In genomic region chr10:105573908-105574694, GRCm38 (mm10) we compare ENCODE assay signal across 9 mouse cellular contexts. TPM values are rescaled to one million over a fixed set of nuclear protein-coding genes. Genes with fewer than 3 reads are reported as not detected.
DNase-seq lines count a peak whose midpoint lies in the region; ATAC-seq and TF ChIP-seq lines count a peak whose summit lies in the region.
"Had no signal": no experiment of that assay in that cellular context is flagged by ENCODE, and none has a peak within 500 bp of the region (broad histone marks: within the 10 kb centered on the region; RNA-seq: fewer than 3 reads in every experiment).

Gene Tmtc2 (minus strand): TSS chr10:105574451.

- no peaks in the 10 kb centered on the region for H3K9me3 ChIP-seq in heart, embryonic 12.5 days (replicated peaks)
- no peaks in the 10 kb centered on the region for H3K9me3 ChIP-seq in kidney, embryonic 16.5 days (ENCODE audit: low read length)

- peak; percentile 40 to 42 for DNase-seq in B cell, adult 2 months
- peak; percentile 96 for DNase-seq in brain, embryonic 14.5 days (ENCODE audit: low read depth)
- DNase-seq in liver, adult 2 months (ENCODE audit: extremely low read depth, low read depth, low spot score): peak; percentile 79
- DNase-seq in spleen, postnatal 4 days (ENCODE audit: low spot score in 2 of 2): peak; percentile 49 to 71

- peaks cover 29% of the 10 kb centered on the region for H3K4me1 ChIP-seq in heart, embryonic 12.5 days (replicated peaks)
- peaks cover 42% of the 10 kb centered on the region for H3K4me1 ChIP-seq in kidney, embryonic 16.5 days (ENCODE audit: insufficient read depth, low read length)
- H3K4me1 ChIP-seq in liver, adult 2 months (ENCODE audit: control insufficient read depth, insufficient read depth, low read length): no peaks in the 10 kb centered on the region

- ATAC-seq in erythroid progenitor cell, adult 5-6 weeks (replicated peaks; ENCODE audit: low FRiP score, poor library complexity, severe bottlenecking): peak; percentile 65
- peak; percentile 96 for ATAC-seq in heart, embryonic 12.5 days (ENCODE audit: insufficient number of reproducible peaks, low FRiP score)
- peak; percentile 97 for ATAC-seq in kidney, embryonic 16.5 days (ENCODE audit: low FRiP score, low TSS enrichment)
- 0 out of 2 replicates have a peak, but pooled peaks have one; percentile 28 for ATAC-seq in monocyte, adult 5-6 weeks (replicated peaks; ENCODE audit: insufficient number of reproducible peaks, low FRiP score, low TSS enrichment, poor library complexity, severe bottlenecking)

- H3K9ac ChIP-seq in heart, embryonic 12.5 days: peak within 1 kb of the TSS; percentile 87
- H3K9ac ChIP-seq in kidney, embryonic 16.5 days (replicated peaks; ENCODE audit: low read length): peak within 1 kb of the TSS; percentile 84
- H3K9ac ChIP-seq in liver, adult 2 months (ENCODE audit: low read depth, low read length): peak within 1 kb of the TSS; percentile 77

- H3K4me2 ChIP-seq in heart, embryonic 12.5 days: peak within 1 kb of the TSS; percentile 92
- H3K4me2 ChIP-seq in kidney, embryonic 16.5 days (replicated peaks; ENCODE audit: low read depth, low read length): peak within 1 kb of the TSS; percentile 85

- peak within 1 kb of the TSS; percentile 84 for H3K4me3 ChIP-seq in heart, embryonic 12.5 days
- H3K4me3 ChIP-seq in kidney, embryonic 16.5 days (ENCODE audit: low read length): peak within 1 kb of the TSS; percentile 88
- peak within 1 kb of the TSS; percentile 80 for H3K4me3 ChIP-seq in liver, adult 2 months (ENCODE audit: insufficient read depth, low read depth, low read length)

- TF ChIP-seq CTCF in brain, embryonic 14.5 days (IDR thresholded peaks at IDR 0.05; ENCODE audit: borderline replicate concordance, extremely low read depth, insufficient read depth, insufficient read length): peak; percentile 27; the same call in 1 of the 2 replicates
- TF ChIP-seq CTCF in liver, adult 2 months (IDR thresholded peaks at IDR 0.05; ENCODE audit: low read depth, low read length): no peak

- peak within 1 kb of the TSS; percentile 78 for H3K27ac ChIP-seq in heart, embryonic 12.5 days (ENCODE audit: poor library complexity, severe bottlenecking)
- H3K27ac ChIP-seq in kidney, embryonic 16.5 days (ENCODE audit: low read length): peak within 1 kb of the TSS; percentile 91
- peak within 1 kb of the TSS; percentile 65 for H3K27ac ChIP-seq in liver, adult 2 months (replicated peaks; ENCODE audit: insufficient read depth, low read depth, low read length)

- peak; percentile 66; the same call in 1 of the 2 replicates for TF ChIP-seq POLR2A in brain, embryonic 14.5 days (IDR thresholded peaks at IDR 0.05; ENCODE audit: borderline replicate concordance, extremely low read depth, insufficient read depth, insufficient read length, poor library complexity, severe bottlenecking)
- peak; percentile 49; the same call in 1 of the 2 replicates for TF ChIP-seq POLR2A in liver, adult 2 months (IDR thresholded peaks at IDR 0.05; ENCODE audit: extremely low read depth, insufficient read depth, low read length)

- under 1% methylated on average over 51 of the region's 61 CpGs for WGBS in heart, embryonic 12.5 days
- WGBS in kidney, embryonic 16.5 days: under 1% methylated on average over 59 of the region's 61 CpGs
- under 1% methylated on average over 60 of the region's 61 CpGs for WGBS in liver, adult 2 months

- no peaks in the 10 kb centered on the region for H3K27me3 ChIP-seq in heart, embryonic 12.5 days (replicated peaks)
- H3K27me3 ChIP-seq in kidney, embryonic 16.5 days (ENCODE audit: insufficient read depth, low read length): no peaks in the 10 kb centered on the region
- no peaks in the 10 kb centered on the region for H3K27me3 ChIP-seq in liver, adult 2 months (ENCODE audit: control insufficient read depth, insufficient read depth, low read length)
- H3K27me3 ChIP-seq: CH12.LX had no signal

- no peaks in the 10 kb centered on the region for H3K36me3 ChIP-seq in heart, embryonic 12.5 days
- no peaks in the 10 kb centered on the region for H3K36me3 ChIP-seq in kidney, embryonic 16.5 days (ENCODE audit: insufficient read depth, low read length)
- no peaks in the 10 kb centered on the region for H3K36me3 ChIP-seq in liver, adult 2 months (ENCODE audit: control insufficient read depth, insufficient read depth, low read length)

- H3K79me2 ChIP-seq in liver, adult 2 months (ENCODE audit: control insufficient read depth, insufficient read depth, low read length): no peaks in the 10 kb centered on the region

RNA-seq across cellular contexts. Expression of gene Tmtc2, which starts in this region (rescaled TPM):
- 9.5 and 14.5 TPM in 2 replicates for polyA plus RNA-seq in brain, embryonic 14.5 days (2012; rRNA removed)
- not detected in 2 replicates for total RNA-seq in erythroid progenitor cell, adult 5-6 weeks (2015; ENCODE audit: low replicate concordance)
- total RNA-seq in erythroid progenitor cell, adult 5-6 weeks (2017; ENCODE audit: low replicate concordance): not detected in 2 replicates
- polyA plus RNA-seq in heart, embryonic 12.5 days (2016; fragmentation: Nextera tagmentation; extraction: Ambion mirVana): 7.0 and 7.6 TPM in 2 replicates
- polyA plus RNA-seq in kidney, embryonic 16.5 days (2015; fragmentation: Nextera tagmentation; extraction: Ambion mirVana): 7.8 and 8.8 TPM in 2 replicates
- total RNA-seq in liver, adult 2 months (2014; rRNA removed): 7.0 and 7.6 TPM in 2 replicates
- 2.4 TPM in 2 replicates for polyA plus RNA-seq in liver, adult 2 months (2012; rRNA removed)
- total RNA-seq in monocyte, adult 5-6 weeks (2017): 0.49 TPM in 1 of 3 replicates, not detected in the others
- total RNA-seq: CH12.LX had no signal

Comparison
In these comparisons a context has a peak if more than half of its experiments do, and no peak if none do; other contexts are left out.
1. Peak in every context shown above with its lines: DNase-seq, ATAC-seq, H3K4me3 ChIP-seq and H3K27ac ChIP-seq.
2. Peak in ATAC-seq in erythroid progenitor cell, adult 5-6 weeks; RNA of the gene not detected or under 1 TPM.
3. Peak in ATAC-seq in monocyte, adult 5-6 weeks; RNA of the gene not detected or under 1 TPM.
4. DNase-seq: peak in every context shown above with its lines; median percentile 96 in brain, embryonic 14.5 days; 79 in liver, adult 2 months; 60 in spleen, postnatal 4 days; 41 in B cell, adult 2 months.
5. ATAC-seq: peak in every context shown above with its lines; median percentile 97 in kidney, embryonic 16.5 days; 96 in heart, embryonic 12.5 days; 65 in erythroid progenitor cell, adult 5-6 weeks; 28 in monocyte, adult 5-6 weeks.